Mouse (Mus musculus): ENCODE measurements around the gene Trio. TPM values are rescaled to one million over a fixed set of nuclear protein-coding genes. Genes with fewer than 3 reads are reported as not detected.

Gene Trio
- total RNA-seq, 2 experiments from 2014 or later = 321 to 333 TPM

DNA sequence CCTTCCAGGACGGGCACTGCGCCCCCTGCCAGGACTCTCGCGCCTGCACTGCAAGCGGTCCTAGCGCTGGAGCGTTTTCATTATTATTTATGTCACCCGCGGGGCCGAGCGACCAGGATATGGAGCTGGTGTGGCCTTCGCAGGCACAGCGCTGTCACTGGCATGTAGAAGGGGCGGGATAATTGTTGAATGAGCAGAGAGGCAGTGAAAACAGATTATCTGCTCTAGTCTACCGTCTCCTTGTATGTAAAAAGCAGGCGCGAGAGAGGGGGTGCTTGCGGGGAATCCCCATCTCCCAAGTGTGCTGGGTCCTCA is 476 bp upstream of the Trio start:
- peak; percentile 84 for TF ChIP-seq CTCF (conservative IDR thresholded peaks at IDR 0.05)
- peak overlapping the region; percentile 76 for H3K4me3 ChIP-seq
- no peak for DNase-seq (ENCODE audit: low spot score in 2 of 2)

DNA sequence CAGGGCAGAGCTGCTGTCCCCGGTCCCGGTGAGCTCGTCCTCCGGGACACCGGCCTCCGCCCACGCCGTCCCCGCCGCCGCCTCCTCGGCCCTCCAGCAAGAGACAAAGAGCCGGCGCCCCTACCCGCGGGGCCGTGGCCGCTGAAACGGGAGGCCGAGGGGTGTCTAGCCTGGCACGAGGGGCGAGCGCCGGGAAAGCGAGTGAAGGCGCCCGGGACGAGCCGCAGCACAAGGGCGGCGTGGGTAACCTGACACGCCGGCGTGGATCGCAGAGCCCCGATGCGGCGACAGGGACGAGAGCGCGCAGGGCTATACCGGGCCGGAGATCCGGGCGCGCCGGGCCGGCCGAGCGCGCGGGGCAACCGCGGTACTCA is 696 bp downstream of the Trio start:
- peak overlapping the region; percentile 94 for H3K27ac ChIP-seq
- H3K4me3 ChIP-seq = peak overlapping the region; percentile 94
- peak in 1 of 2 experiments; percentile 26 for DNase-seq (ENCODE audit: low spot score in 2 of 2)
- TF ChIP-seq CTCF (conservative IDR thresholded peaks at IDR 0.05) = no peak

More for the DNA sequence above, 476 bp upstream of the Trio start:
- peak overlapping the region; percentile 94 for H3K27ac ChIP-seq

DNA sequence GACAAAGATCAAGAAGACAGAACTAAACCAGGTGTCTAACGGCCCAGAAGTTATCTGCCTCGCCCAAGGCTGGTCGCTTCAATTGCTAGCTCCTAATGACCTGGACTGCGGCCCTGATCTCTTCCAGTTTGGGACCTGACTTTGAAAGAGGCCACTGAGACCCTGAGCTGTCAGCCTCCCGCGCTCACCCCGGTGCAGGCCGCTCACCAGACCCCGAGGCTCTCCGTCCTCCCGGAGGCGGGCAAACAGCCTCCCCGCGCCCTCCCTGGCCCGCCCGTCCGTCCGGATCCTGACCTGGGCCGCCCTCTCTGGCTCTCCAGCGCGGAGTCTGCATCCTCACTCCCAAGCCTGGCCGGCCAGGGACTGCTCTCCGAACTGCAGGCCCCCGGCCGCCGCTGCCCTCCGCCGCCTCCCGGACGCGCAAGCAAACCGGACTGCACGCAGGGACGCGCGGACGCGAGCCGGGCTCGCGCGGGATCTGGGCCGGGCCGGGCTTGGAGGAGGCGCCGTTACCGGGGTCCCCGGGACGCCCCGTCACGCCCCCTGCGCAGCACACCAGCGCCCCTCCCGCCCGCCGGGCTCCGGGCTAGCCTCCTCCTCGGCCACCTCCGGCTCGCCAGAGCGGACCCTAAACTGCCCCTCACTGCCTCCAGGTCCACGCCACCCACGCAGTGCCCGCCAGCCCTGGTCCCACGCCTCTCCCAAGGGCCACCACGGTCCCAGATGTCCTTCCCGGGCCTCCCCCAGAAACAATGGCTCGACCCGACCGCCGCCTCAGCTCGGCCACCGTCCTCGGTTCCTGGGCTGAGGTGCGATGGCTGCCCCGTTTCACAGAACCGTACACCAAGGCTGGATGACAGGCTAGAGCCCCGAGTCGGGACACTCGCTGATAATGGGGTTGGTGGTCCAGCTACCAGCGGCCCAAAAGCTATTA is 1.4 kb downstream of the Trio start:
- no peak; the same call in 1 of the 2 replicates for TF ChIP-seq CTCF (conservative IDR thresholded peaks at IDR 0.05)
- Histone ChIP-seq H3K4me3 (peak overlapping the region; percentile 94), H3K27ac (peak overlapping the region; percentile 94)
- peak; percentile 40 to 66 for DNase-seq (ENCODE audit: low spot score in 2 of 2)

DNA sequence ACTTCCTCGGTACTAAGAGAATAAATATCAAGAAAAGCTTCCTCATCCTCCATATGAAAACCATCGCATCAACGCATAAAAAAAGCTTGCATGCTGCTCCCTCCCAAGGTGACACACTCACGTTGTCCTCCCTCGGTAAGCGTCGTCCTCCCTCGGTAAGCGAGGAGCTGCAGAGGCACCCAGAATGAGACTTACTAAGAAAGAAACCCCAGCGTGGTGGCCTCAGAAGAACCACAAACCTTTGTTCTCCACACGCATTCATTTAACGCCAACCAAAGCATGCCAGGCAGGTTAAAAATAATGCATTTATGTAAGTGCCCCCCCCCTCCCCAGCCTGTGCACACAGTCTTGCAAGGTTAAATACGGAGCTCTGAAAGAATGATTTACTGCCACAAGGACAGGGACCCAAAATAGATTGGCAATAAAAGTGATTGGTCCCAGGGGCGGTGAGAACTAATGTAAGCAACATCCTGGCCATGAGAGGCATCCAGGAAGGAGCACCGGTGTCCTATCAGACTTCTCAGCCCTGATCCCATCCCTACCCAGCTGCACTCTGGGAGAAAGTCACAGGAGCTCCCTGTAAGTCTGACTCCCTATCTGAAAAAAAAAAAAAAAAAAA is 3.9 kb downstream of the Trio start:
- Histone ChIP-seq H3K4me3 (peak overlapping the region; percentile 40; the same call in 1 of the 2 replicates), H3K27ac (peak overlapping the region; percentile 39; the same call in 1 of the 2 replicates)
- TF ChIP-seq CTCF (conservative IDR thresholded peaks at IDR 0.05) = no peak
- peak in 1 of 2 experiments; percentile 9 for DNase-seq (ENCODE audit: low spot score in 2 of 2)

DNA sequence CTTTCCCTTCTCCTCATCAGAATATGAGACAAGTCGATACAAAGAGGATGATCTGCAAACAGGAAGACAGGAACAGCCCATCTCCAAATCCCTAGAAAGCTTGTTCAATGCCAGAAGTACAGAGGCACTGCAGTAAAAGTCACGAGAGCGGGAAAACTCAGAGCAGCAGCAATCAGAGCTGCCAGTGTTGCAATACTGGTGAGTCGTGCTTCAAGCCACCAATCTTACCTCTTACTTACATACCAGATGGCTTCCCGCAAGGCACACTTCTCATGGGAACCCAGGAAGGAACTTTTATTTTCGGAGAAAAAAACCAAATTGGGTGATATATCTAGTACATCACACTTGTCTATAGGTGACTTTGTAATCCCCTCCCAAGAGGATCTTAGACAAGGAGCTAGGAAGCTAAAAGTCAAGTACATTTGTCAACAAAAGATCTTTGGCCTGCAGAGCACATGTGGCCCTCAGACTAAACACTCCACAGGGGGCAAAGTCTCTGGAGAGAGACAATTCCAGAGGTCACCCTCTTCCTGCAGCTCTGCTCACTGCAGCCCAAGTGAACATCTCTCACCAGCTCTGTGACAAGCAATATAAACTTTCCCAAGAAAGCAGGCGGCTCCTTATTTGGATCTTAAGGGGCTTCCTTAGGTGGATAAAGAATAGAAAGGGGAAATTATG is 6.1 kb downstream of the Trio start:
- 0 out of 2 replicates have a peak, but pooled peaks have one; percentile 6 for TF ChIP-seq CTCF (conservative IDR thresholded peaks at IDR 0.05)
- Histone ChIP-seq H3K4me3 (no peak overlapping the region), H3K27ac (no peak overlapping the region)
- no peak for DNase-seq (ENCODE audit: low spot score in 2 of 2)

DNA sequence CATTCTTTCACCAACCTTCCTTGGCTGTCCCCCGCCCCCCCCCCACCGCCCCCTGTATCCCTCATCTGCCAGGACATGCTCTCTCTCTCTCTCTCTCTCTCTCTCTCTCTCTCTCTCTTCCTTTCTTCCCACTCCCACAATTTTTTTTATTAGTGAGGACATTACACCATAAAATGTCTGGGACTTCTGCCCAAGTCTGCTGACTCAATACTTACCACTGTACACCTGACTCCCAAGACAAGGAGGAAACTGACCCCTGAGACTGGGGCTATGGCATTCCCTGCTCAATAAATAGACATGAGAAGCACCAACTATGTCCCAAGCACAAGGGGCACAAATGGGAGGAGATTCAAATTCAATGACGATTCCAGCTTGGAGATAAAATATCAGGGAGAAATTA is 18.1 kb downstream of the Trio start:
- no peak for DNase-seq (ENCODE audit: low spot score in 2 of 2)
- Histone ChIP-seq H3K4me3 (no peak overlapping the region), H3K27ac (no peak overlapping the region)
- no peak for TF ChIP-seq CTCF (conservative IDR thresholded peaks at IDR 0.05)

DNA sequence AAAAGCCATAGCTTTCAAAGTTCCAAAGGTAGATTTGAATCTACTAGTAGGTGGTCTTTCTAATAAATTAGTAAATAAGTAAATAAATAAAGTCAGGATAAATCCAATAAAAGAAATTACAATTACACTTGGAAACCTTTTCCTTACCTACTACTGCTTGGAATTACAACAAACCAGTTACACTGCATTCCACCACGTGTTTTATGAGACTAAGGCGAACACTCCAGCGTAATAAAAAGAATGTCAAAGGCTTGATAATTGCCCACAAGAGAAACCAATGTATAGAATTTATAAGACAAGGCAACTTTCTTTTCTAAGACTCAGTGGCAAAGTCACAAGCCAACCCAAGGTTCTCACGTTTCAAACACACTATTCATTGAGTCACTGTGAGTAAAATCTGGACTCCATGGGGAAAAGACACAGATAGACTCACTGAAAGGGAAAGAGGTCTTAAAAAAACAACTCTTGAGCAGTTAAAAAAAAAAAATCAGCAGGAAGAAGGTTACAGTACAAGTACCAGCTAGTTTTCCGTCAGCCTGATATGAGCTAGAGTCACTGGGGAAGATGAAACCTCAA is 21.4 kb downstream of the Trio start:
- no peak overlapping the region for H3K4me3 ChIP-seq
- no peak for TF ChIP-seq CTCF (conservative IDR thresholded peaks at IDR 0.05)
- no peak for DNase-seq (ENCODE audit: low spot score in 2 of 2)
- H3K27ac ChIP-seq = no peak overlapping the region

DNA sequence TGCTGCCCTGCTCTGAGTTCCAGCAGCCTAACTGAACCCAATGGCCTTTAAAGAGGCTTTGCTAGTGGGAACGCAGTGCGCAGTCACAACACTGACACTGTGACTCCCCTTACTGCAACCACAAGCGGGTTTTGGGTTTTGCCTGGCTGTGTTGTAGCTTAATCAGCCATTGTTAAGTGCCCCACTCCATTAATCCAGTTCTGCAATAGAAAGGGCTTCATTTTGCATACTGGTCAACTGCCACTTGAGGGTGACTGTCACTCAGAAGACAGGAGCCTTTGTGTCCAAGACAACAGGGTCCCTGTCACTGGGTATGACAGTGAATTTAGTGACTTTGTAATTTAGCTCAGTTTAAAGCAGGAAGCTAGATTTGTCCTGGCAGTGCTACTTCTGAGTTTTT is 23.1 kb downstream of the Trio start:
- no peak for DNase-seq (ENCODE audit: low spot score in 2 of 2)
- H3K27ac ChIP-seq = no peak overlapping the region
- TF ChIP-seq CTCF (conservative IDR thresholded peaks at IDR 0.05) = no peak
- H3K4me3 ChIP-seq = no peak overlapping the region

DNA sequence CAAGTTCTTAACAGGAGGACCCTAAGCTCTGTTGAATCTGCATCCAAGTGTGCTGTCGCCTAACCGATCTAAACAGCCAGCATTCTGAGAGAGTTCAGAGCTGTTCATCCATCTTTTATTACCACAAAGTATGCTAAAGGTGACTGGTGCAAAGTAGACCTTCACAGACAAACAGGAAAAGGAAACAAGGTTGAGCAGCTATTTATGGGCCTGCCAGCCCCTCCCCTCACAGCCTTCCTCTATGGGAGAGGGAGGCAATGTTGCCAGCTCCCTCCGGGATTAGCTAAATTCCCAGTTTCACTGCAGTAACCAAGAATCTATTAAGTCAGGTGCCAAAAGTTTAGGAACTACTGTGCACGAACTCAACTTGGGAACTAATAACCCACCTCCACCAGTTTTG is 24.3 kb downstream of the Trio start:
- H3K27ac ChIP-seq = no peak overlapping the region
- DNase-seq (ENCODE audit: low spot score in 2 of 2) = no peak
- H3K4me3 ChIP-seq = no peak overlapping the region
- TF ChIP-seq CTCF (conservative IDR thresholded peaks at IDR 0.05) = no peak

DNA sequence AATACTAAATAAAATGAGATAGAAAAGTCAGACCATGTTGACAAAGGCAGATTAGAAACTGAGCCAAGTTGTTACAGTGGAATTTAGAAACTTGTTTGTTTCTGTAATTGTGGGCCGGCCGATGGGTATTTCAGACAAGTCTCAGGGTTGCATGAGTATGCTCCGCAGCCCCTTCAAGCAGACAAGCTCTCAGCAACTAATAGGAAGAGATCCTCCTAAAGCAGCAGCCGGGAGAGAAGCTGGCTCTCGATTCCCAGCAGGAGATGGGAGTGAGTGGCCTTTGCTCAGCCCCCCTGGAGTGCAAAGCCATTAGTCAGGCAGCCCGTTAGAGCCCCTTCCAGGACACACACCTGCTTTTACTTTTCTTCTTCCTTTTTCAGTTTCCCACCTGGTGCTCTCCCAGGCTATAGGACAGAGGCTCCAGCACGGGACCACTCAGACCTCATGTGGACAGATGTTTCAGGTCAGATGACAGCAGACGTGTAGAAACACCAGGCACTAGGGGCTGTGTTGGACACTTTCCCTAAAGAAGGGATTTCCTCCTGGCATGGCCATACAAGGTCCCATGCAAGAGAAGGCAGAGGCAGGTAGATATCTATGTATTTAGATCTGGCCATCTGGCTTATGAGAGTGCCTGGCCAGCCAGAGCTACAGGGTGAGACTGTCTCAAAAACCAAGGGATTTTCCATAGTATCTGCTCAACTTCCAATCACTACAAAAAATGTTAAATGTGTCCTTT is 26.9 kb downstream of the Trio start:
- DNase-seq (ENCODE audit: low spot score in 2 of 2) = no peak
- no peak for TF ChIP-seq CTCF (conservative IDR thresholded peaks at IDR 0.05)
- H3K27ac ChIP-seq = no peak overlapping the region; the same call in 1 of the 2 replicates
- no peak overlapping the region for H3K4me3 ChIP-seq

DNA sequence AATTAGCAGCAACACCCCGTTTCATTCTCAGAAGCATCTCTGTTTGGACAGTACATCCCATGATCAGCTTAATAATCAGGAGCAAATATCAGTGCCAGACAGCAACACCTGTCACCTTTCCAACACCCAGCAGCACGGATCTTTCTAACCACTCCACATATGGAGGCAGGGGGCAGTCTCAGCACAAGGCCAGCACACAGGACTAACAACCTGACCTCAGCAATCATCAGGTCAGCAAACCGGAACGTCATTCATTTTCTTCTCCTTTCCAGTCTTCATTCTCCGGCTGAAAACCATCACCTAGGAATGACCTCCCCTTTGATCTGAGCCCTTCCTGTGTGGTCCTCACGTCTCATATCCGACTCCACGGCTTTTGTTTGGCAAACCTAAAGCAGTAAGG is 27.7 kb downstream of the Trio start:
- DNase-seq (ENCODE audit: low spot score in 2 of 2) = no peak
- Histone ChIP-seq H3K4me3 (no peak overlapping the region), H3K27ac (peak overlapping the region; percentile 2; the same call in 1 of the 2 replicates)
- no peak for TF ChIP-seq CTCF (conservative IDR thresholded peaks at IDR 0.05)

DNA sequence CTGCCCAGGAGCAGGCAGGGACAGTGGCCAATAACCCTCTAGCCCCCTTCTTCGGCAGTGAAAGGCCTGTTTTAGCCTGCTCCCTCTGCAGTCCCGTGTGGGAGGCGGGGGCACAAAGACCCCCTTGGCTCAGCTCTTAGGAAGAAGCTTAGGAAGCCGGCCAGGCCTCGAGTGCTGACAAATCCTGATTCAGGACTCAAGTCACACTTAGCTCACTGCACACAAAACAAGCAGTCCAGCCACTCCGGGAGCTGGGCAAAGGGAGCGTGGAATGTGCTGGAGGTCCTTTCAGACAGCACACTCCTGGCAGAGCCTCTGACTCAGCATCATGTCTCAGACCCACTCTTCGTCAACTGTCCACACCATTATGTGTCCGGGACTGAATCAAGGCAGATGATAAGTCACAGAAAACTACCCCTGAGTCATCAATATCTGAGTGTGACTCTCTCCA is 28.2 kb downstream of the Trio start:
- peak overlapping the region; percentile 2; the same call in 1 of the 2 replicates for H3K27ac ChIP-seq
- no peak overlapping the region for H3K4me3 ChIP-seq
- peak; percentile 36 to 57 for DNase-seq (ENCODE audit: low spot score in 2 of 2)
- TF ChIP-seq CTCF (conservative IDR thresholded peaks at IDR 0.05) = no peak
